Mouse (Mus musculus): ENCODE results near the gene Fpgt.

Gene Fpgt

GRCm38 (mm10) chr3:155093116-155093956, at the start of gene Fpgt, which contains the start of gene Lrriq3:
Gene Fpgt (minus strand): TSS chr3:155093403.
Gene Lrriq3 (plus strand): TSS chr3:155093434.
- peak; percentile 87 for DNase-seq (ENCODE audit: low read depth, low spot score)

DNA sequence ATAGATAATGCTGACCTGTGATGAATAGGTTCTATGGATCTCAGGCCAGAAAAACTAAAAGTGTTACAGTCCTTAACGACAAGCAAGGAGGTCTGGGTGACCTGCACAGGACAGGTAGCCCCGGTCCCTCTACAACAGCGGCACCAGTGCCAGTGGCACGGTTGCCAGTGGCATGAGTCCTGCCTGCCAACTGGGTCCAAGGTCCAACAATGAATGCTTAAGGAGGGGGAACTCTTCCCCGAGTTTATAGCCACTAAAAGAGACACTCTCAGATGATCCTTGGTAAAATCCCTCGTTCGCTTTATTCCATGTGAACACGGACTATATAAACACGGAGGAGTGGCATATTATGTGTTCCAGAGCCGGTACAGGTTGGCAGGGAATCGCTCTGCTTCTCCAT, 47.8 kb upstream of the Fpgt start:
- no peak for DNase-seq (ENCODE audit: low read depth, low spot score)

DNA sequence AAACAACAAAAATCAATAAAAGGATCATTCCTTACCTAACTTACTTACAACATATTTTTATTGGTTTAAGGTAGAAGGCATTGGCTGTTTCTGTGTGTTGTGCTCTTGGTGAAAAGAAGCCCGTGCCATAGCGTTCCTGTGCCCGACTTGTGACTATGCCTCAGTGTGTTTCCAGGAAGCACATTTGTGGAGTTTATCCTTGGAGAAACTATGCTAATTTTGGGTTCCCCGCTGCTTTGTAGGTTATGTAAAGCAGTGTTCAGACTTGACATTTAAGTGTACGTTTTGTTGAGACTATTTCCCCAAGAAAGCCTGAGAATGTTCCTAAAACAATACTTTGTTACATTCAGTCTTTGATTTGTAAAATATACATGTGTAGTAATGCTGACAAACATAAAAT, 44.5 kb upstream of the Fpgt start:
- DNase-seq (ENCODE audit: low read depth, low spot score), result no peak

DNA sequence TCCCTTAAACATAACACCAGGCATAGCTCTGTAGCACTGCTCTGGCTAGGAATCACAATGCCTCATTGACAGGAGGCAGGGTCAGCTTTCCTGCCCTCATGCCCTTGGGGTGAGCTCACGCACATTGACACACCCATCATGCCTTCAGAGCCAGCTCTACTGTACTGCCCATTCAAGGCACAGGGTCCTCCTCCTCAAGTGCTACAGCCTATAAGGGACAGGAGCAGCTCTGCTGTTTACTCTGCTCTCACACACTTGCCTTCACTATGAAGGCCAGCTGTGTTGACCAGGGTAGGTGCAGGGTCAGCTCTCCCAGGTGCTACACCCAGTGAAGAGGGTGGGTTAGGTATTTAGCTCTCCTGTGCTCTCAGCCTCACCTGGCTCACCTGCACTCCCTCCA, 12.8 kb upstream of the Fpgt start:
- no peak for DNase-seq (ENCODE audit: low read depth, low spot score)

DNA sequence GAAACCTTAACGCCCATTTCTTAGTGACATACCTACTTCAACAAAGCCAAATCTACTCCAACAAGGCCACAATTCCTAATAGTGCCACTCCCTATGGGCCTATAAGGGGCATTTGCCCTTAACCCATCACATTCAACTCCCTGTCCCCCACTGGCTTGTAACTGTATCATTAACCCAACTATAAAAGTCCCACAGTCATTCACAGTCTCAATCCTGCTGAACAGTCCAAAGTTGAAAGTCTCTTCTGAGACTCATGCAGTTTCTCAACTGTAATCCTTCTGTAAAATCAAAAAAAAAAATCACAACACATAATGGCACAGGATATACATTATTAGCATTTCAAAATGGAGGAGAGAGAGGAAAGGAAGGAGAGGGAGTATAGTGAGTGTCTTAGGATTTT, 6.1 kb upstream of the Fpgt start:
- no peak for DNase-seq (ENCODE audit: low read depth, low spot score)

- DNase-seq (ENCODE audit: low read depth, low spot score), result no peak
Measured at GRCm38 (mm10) chr3:155092081-155092480, 1.1 kb downstream of the Fpgt start.

- no peak for DNase-seq (ENCODE audit: low read depth, low spot score)
Measured at GRCm38 (mm10) chr3:155077908-155078307, 15.3 kb downstream of the Fpgt start.

DNA sequence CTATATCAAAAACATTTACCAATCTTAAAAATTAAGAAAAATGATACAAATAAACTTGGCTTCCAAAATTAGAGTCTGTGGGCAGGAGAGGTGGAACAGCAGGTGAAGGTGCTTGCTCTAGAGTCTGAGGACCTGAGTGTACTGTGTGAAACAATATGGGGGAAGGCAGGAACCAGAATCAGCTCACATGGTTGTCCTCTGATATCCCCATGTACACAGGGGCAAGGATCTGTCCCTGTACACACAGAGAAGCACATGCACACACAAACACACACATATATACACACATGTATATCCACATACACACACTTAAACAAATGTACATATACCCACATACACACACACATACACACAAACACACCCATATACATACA, 33.8 kb downstream of the Fpgt start:
- DNase-seq (ENCODE audit: low read depth, low spot score), result no peak

DNA sequence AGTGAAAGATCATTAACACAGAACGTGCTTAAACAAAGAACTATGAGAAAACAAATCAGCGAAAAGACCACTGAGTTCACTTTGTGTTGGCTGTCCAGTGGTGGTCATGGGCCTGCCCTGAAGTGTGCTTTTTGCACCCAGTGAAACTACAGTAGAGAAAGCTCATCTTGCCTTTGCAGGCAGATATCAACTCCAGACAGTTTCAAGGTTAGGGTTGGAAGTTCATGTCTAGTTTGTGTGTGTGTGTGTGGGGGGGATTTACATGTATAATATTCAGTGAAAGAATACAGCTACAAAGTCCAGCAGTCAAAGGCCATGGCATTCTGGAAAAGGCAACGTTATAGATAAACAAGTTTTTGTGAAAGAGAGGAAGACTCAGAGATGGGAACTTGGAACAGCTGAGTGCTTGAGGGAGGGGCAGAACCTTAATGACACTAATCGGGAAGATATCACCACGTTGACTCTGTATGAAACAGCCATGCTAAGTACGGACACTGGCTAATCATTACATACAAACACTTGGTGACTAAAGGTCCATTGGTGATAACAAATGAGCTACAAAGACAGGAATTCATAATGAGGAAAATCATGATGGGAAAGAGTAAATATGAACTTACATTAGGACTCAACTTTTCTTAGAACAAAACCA, 34.3 kb downstream of the Fpgt start:
- DNase-seq (ENCODE audit: low read depth, low spot score), result no peak

DNA sequence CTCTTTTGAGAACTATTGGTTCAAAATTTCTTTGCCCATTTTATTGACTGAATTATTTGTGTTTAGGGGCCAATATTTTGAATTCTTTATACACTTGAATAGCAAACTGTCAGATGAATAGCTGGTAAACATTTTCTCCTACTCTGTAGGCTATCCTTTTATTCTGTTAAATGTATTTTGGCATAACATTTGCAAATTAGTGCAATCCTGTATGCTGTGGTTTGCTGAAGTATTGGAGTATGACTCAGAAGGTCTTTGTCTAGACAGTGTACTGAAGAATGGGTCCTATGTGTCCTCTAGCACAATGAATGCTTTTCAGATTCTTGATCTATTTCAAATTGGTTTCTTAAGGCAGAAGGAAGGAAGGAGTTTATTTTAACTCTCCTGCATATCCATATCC, 35.6 kb downstream of the Fpgt start:
- DNase-seq (ENCODE audit: low read depth, low spot score), result no peak

DNA sequence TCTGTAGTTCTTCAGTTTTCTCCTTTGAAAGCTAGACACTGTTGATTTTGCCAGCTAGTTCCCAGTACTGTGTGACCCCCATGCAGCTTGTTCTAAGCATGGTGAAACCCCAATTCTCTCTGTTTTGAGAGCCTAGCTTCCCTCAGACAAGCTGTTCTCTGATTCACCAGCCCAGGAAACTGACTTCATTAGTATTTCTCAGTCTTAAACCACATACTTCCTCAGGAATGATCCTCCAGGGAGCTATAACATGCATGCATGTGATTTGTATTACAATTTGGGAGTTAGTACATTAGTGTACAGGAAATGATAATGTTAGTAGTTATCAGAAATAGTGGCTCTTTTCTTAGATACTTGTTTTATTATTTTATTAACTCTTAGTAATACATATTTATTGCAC, 36.6 kb downstream of the Fpgt start:
- DNase-seq (ENCODE audit: low read depth, low spot score), result no peak

DNA sequence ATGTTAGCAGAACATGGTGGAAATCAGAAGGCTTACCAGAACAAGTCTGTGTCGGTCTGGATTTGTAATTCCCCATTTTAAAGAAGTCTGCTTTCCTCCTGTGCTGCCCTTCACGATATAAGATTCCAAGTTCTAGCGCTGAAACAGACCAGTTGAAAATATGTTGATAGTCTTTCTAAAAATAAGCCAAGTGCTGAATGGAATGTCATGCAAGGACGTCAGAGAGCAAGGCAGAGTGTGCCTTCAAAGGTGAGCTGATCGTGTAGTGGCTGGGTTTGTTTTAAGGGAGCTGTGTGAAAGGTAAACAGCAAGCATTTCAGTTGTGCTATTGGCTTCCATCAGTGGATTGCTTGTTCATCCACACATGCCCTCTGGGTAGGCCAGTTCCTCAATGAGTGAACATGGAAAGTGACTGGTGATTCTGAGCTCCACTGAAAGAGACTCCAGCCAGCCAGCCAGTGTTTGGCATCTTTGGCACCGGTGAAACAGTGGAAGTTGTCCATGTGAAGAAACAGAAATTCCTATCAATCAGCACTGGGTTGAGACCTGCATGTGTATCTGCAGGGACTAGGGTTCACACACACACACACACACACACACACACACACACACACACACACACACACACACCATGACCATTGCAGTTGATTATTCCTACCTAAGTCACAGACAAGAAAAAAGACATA, 37.8 kb downstream of the Fpgt start, which contains the start of gene Tnni3k:
Gene Tnni3k (minus strand): TSS at position 177 of the 686 bp plus-strand sequence.
- DNase-seq (ENCODE audit: low read depth, low spot score), result no peak

- no peak for DNase-seq (ENCODE audit: low read depth, low spot score)
Measured at GRCm38 (mm10) chr3:155053189-155053588, 40.0 kb downstream of the Fpgt start.

DNA sequence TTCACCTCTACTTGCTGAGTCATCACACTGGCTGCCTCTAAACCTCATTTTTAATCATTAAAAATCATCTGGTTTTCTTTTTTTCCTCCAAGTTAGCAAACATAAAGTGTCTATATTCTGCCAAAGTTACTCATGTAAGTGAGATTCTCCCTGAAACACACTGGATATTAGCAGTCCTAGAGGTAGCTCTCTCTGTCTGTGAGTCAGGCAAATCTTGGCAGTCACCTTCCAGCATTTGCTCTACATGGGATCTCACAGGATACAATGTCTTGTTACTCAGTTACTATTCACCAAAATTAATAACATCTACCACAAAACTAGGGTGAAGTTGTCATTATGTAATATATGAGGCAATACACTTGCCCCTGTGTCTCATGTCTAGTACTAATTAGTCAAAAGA, 41.2 kb downstream of the Fpgt start:
- no peak for DNase-seq (ENCODE audit: low read depth, low spot score)

DNA sequence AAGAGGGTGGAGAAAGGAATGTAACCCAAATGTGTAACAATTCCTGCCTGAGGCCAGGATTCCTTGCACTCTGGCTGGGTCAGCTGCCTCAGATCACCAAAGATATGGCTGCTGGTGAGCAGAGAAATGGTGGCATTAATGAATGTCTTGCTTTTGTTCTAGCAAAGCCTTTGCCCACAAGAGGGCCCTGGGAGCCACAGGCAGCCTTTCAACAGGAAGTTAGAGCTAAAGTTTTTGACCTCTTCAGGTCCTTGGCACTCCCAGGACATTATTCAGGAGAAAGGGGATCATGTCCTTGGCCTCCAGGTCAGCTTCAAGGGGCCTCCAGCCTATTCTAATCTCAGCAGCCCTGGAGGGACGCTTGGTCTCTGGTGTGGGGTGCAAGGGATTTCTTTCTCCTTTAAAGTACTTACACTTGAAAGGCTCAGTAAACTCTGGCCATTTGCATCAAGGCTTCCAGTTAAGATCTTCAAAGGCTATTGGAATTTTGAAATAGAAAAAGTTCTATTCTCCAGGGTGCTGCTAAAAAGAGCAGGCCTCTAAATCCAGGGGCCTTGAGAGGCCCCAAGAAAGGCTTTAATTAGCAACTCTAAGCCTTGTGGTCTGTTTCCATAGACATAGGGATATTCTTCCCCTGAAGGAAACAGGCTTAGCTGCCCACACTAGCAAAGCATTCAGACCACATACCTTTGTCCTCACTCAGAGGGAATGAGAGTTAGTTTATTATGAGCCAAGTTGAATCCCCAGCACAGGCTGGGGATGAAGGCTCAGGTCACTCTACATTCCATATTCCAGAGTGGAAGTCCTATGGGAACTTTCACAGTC, 54.0 kb downstream of the Fpgt start:
- DNase-seq (ENCODE audit: low read depth, low spot score), result no peak

Data from brain, embryonic 18.5 days (tissue).